Mouse (Mus musculus) lung, adult 10 weeks (tissue): ENCODE results near the gene Parm1. TPM values are rescaled to one million over a fixed set of nuclear protein-coding genes. Genes with fewer than 3 reads are reported as not detected.

Experiments used
- polyA plus RNA-seq: library from polyadenylated mRNA; stranded (reverse); fragments of 350-450 nt; fragmentation: Illumina TruSeq; extraction: RNeasy Lipid Tissue Mini Kit (QIAGEN cat#74804); gene quantifications from one replicate; pipeline ENCODE4 v1.2.3, GENCODE M21; 2014; ENCODE audit warnings: low read depth, low replicate concordance; ENCODE audit not compliant: insufficient read depth

Gene Parm1
- 4.1 TPM for polyA plus RNA-seq

DNA sequence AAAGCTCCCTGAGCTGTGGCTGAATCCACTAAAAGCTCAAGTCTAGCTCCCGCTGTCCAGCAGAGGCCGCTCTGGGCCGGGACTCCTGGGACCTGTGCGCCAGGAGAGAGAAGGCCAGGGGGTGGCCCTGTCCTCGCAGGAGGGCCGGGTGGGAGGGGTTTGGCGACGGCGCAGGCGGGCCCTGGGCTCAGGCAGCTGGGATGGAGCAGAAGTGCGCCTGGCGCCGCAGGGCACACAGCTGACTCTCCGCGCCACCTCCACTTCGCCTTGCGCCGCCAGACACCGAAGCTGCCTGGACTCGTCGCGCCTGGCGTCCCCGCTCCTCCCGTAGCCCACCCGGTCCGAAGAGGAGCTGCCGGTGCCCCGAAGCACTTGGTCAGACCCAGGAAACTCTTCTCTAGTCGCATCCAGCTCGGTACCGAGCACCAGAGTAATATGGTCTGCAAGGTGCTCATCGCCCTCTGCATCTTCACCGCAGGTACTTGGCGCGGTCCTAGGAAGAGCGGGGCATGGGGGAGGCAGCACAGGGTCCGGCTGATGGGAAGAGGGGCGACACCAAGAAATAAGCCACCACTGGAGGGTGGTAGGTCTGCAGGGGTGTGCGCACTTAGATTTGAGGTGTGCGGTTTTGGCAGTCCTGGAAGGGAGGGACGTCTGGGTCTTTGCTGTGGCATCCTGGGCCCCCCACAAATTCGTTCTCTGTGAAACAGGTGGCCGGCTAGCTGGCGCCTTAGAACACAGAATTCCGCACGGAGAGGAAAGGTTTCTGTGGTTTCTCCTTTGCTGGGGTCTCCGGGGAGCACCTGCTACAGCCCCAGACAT is at the start of gene Parm1:
Gene Parm1 (plus strand): TSS at position 136 of the 822 bp plus-strand sequence.

Other genes starting within 250 kb of the Parm1 start
- 2.7 TPM for gene Btc, start 114.6 kb upstream of the Parm1 start, polyA plus RNA-seq